Mouse (Mus musculus) megakaryocyte, embryonic 14.5 days (primary cell): Measurements from ENCODE around the gene Eif4e2.

Source experiments
- FLI1 ChIP-seq: IDR thresholded peaks from 2 replicates; pipeline ENCODE4 v1.6.1; 2012; ENCODE audit warnings: low read length, inconsistent platforms, mixed read lengths
- GATA1 ChIP-seq: IDR thresholded peaks from 3 replicates; pipeline ENCODE4 v1.6.1; 2012; ENCODE audit warnings: mixed read lengths, low read length, inconsistent platforms, borderline replicate concordance

DNA sequence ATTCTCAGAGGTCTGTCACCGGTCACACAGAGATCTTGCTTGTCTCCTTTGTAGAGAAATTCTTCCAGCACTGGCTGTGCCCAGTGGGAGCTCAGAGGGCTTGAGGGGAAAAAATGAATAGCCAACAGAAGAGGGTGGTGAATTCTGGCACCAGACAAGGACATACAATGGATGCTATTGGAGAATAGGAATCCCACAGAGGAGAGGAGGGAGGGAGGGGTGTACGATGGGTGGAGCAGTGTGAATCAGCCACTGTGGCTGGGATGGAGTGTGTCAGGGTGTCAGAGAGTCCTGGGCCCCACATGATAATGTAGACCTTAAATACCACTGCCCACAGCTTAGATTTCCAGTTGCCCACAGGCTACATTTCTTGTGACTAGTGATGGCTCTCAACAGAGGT is 73.4 kb downstream of the Eif4e2 start:
- TF ChIP-seq GATA1 (no peak), FLI1 (no peak)
